Mouse (Mus musculus) heart, adult 2 months (tissue): ENCODE measurements around the gene Prdm5.

Experiments used
- CTCF ChIP-seq: fragments of 200-600 bp; IDR thresholded peaks from 2 replicates; pipeline ENCODE4 v1.8.1; 2022; ENCODE audit warnings: antibody characterized with exemption, mild to moderate bottlenecking, moderate library complexity
- EP300 ChIP-seq: fragments of 200-500 bp; IDR thresholded peaks from 2 replicates; pipeline ENCODE4 v1.6.1; 2011; ENCODE audit warnings: low read depth, low read length, control low read depth; ENCODE audit not compliant: insufficient read depth
- POLR2A ChIP-seq: fragments of 200-500 bp; IDR thresholded peaks from 2 replicates; pipeline ENCODE4 v1.6.1; 2011; ENCODE audit warnings: mild to moderate bottlenecking, low read depth, low read length, control low read depth; ENCODE audit not compliant: insufficient read depth

DNA sequence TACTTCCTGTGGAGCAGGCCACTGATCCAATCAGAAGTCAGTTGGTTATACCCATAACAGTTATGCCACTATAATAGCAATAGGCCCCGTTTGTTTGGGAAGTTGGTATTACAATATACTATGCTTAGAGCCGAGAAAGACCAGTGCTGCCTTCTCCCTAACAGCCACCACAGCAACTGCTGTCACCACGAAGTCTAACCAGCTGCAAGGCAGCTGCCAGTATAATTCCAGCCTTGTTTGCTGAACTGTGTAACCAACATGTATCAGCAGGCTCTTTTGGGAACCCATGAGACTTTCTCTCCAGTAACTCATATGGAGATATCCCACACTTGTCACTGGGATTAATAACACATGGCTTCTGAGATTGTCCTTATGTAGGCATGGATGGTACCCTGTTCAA lies 19.6 kb downstream of the Prdm5 start:
- TF ChIP-seq CTCF (no peak), POLR2A (no peak), EP300 (no peak)
